Mouse (Mus musculus) bone marrow macrophage, adult 2 months (primary cell): ENCODE measurements around the gene 4931428F04Rik. TPM values are rescaled to one million over a fixed set of nuclear protein-coding genes. Genes with fewer than 3 reads are reported as not detected.
"Not testable (repeated sequence)": the region's sequence is repeated elsewhere in the genome, so short reads cannot be mapped to it uniquely, and the experiment has no call there.

Experiments used
- H3K27ac ChIP-seq: 2 replicates; pipeline ENCODE4 v1.5.1; 2012; ENCODE audit warnings: low read depth, low read length; ENCODE audit not compliant: insufficient read depth
- H3K4me1 ChIP-seq: 2 replicates; pipeline ENCODE4 v1.6.1; 2012; ENCODE audit warnings: low read length; ENCODE audit not compliant: control insufficient read depth, insufficient read depth
- H3K4me3 ChIP-seq: 2 replicates; pipeline ENCODE4 v1.5.1; 2012; ENCODE audit warnings: mild to moderate bottlenecking, low read length, moderate library complexity; ENCODE audit not compliant: insufficient read depth
- CTCF ChIP-seq: IDR thresholded peaks from 2 replicates; pipeline ENCODE4 v1.5.1; 2012; ENCODE audit warnings: low read depth, mild to moderate bottlenecking, low read length, moderate library complexity
- POLR2A ChIP-seq: IDR thresholded peaks from 2 replicates; pipeline ENCODE4 v1.6.1; 2012; ENCODE audit warnings: mild to moderate bottlenecking, low read depth, low read length, borderline replicate concordance
- polyA plus RNA-seq: library from polyadenylated mRNA; stranded (reverse); fragments of >200 nt; gene quantifications from 2 replicates; pipeline ENCODE4 v1.2.4, GENCODE M21; 2012; ENCODE audit not compliant: missing spikeins, insufficient read depth, insufficient read length

Gene 4931428F04Rik
- polyA plus RNA-seq, 1 experiment = 0.67 TPM

- no peak for TF ChIP-seq POLR2A
- no peak for TF ChIP-seq CTCF
- peaks cover 15% of the 10 kb centered on the region for H3K4me1 ChIP-seq
- no peak overlapping the region for H3K4me3 ChIP-seq
- no peak overlapping the region for H3K27ac ChIP-seq
Measured at GRCm38 (mm10) chr8:105233126-105233935, 56.3 kb downstream of the 4931428F04Rik start.

GRCm38 (mm10) chr8:105232321-105232693, 57.4 kb downstream of the 4931428F04Rik start:
- peaks cover 15% of the 10 kb centered on the region for H3K4me1 ChIP-seq
- not testable (repeated sequence) for H3K4me3 ChIP-seq, H3K27ac ChIP-seq

- TF ChIP-seq CTCF (no peak), POLR2A (no peak)
- peak overlapping the region; percentile 67 for H3K27ac ChIP-seq
Measured at GRCm38 (mm10) chr8:105231503-105232320, 58.0 kb downstream of the 4931428F04Rik start.

More at GRCm38 (mm10) chr8:105231503-105232320, 58.0 kb downstream of the 4931428F04Rik start:
- H3K4me1 ChIP-seq = peaks cover 19% of the 10 kb centered on the region
- H3K4me3 ChIP-seq = no peak overlapping the region

Other genes starting within 250 kb of the 4931428F04Rik start
- not detected in 2 replicates for gene Ces3a, start 241.3 kb downstream of the 4931428F04Rik start, polyA plus RNA-seq
- gene Ces3b, start 206.1 kb downstream of the 4931428F04Rik start, polyA plus RNA-seq = not detected in 2 replicates
- not detected in 2 replicates for gene Ces4a, start 158.1 kb downstream of the 4931428F04Rik start, polyA plus RNA-seq
- 124 and 130 TPM in 2 replicates for gene Cbfb, start 119.2 kb downstream of the 4931428F04Rik start, polyA plus RNA-seq
- gene D230025D16Rik, start 64.7 kb downstream of the 4931428F04Rik start, polyA plus RNA-seq = 24.5 and 27.8 TPM in 2 replicates
- gene B3gnt9, start 34.7 kb downstream of the 4931428F04Rik start, polyA plus RNA-seq = 1.1 and 1.6 TPM in 2 replicates
- gene Tradd, start 25.3 kb downstream of the 4931428F04Rik start, polyA plus RNA-seq = 23.6 and 26.2 TPM in 2 replicates
- gene Fbxl8, start 25.2 kb downstream of the 4931428F04Rik start, polyA plus RNA-seq = 6.5 and 6.8 TPM in 2 replicates
- gene Hsf4, start 20.1 kb downstream of the 4931428F04Rik start, polyA plus RNA-seq = 4.7 and 5.0 TPM in 2 replicates
- gene Nol3, start 13.7 kb downstream of the 4931428F04Rik start, polyA plus RNA-seq = 0.23 TPM in 1 of 2 replicates, not detected in the other
- 0.95 and 1.1 TPM in 2 replicates for gene Exoc3l, start 6.2 kb upstream of the 4931428F04Rik start, polyA plus RNA-seq
- gene E2f4, start 7.8 kb upstream of the 4931428F04Rik start, polyA plus RNA-seq = 40.6 and 47.6 TPM in 2 replicates
- 1.5 and 2.6 TPM in 2 replicates for gene Elmo3, start 15.7 kb upstream of the 4931428F04Rik start, polyA plus RNA-seq
- gene Lrrc29, start 36.4 kb upstream of the 4931428F04Rik start, polyA plus RNA-seq = 3.1 and 3.2 TPM in 2 replicates
- 51.2 and 56.6 TPM in 2 replicates for gene Tmem208, start 36.5 kb upstream of the 4931428F04Rik start, polyA plus RNA-seq
- 16.5 and 18.0 TPM in 2 replicates for gene Fhod1, start 58.1 kb upstream of the 4931428F04Rik start, polyA plus RNA-seq
- gene Slc9a5, start 59.0 kb upstream of the 4931428F04Rik start, polyA plus RNA-seq = 4.9 and 5.0 TPM in 2 replicates
- 0.24 TPM in 1 of 2 replicates, not detected in the other for gene Plekhg4, start 83.4 kb upstream of the 4931428F04Rik start, polyA plus RNA-seq
- gene Kctd19, start 123.6 kb upstream of the 4931428F04Rik start, polyA plus RNA-seq = not detected in 2 replicates
- not detected in 2 replicates for gene Lrrc36, start 123.7 kb upstream of the 4931428F04Rik start, polyA plus RNA-seq
- 1.2 and 1.6 TPM in 2 replicates for gene Tppp3, start 181.7 kb upstream of the 4931428F04Rik start, polyA plus RNA-seq
- 16.0 and 16.3 TPM in 2 replicates for gene Zdhhc1, start 207.0 kb upstream of the 4931428F04Rik start, polyA plus RNA-seq
- not detected in 2 replicates for gene Hsd11b2, start 228.9 kb upstream of the 4931428F04Rik start, polyA plus RNA-seq